Mouse (Mus musculus): ENCODE measurements around the gene Krt87. TPM values are rescaled to one million over a fixed set of nuclear protein-coding genes. Genes with fewer than 3 reads are reported as not detected.
A peak's percentile ranks its signal among the peaks of the same experiment; 100 is the strongest.

Gene Krt87
- total RNA-seq, 1 experiment, result not detected

GRCm38 (mm10) chr15:101418950-101419349 lies 19.7 kb downstream of the Krt87 start:
- H3K9ac ChIP-seq (ENCODE audit: insufficient read depth, low read depth, low read length, poor library complexity, severe bottlenecking), result no peak overlapping the region
- no peak overlapping the region for H3K27ac ChIP-seq (ENCODE audit: insufficient read depth, low read depth, low read length, poor library complexity, severe bottlenecking)
- no peak for TF ChIP-seq CHD2 (IDR thresholded peaks at IDR 0.05; ENCODE audit: low read depth, low read length)
- no peak for TF ChIP-seq MAFK (IDR thresholded peaks at IDR 0.05; ENCODE audit: insufficient read depth, low read depth, low read length)
- TF ChIP-seq ZC3H11A (IDR thresholded peaks at IDR 0.05; ENCODE audit: borderline replicate concordance, low read depth, low read length), result no peak
- no peak for TF ChIP-seq HCFC1 (IDR thresholded peaks at IDR 0.05; ENCODE audit: borderline replicate concordance, insufficient read depth, low read length)
- TF ChIP-seq ZNF384 (IDR thresholded peaks at IDR 0.05; ENCODE audit: low read depth, low read length), result no peak
- DNase-seq (ENCODE audit: low read depth, low spot score), result no peak
- H3K4me1 ChIP-seq (ENCODE audit: control insufficient read depth in 2 of 2, insufficient read depth in 2 of 2, low read length in 2 of 2, poor library complexity in 1 of 2), result peaks cover 3 to 5% of the 10 kb centered on the region in 2 experiments; a peak in 2 of 4 replicates
- no peak overlapping the region for H3K4me3 ChIP-seq (ENCODE audit: insufficient read depth in 1 of 2, low read depth in 1 of 2, low read length in 2 of 2, poor library complexity in 1 of 2, severe bottlenecking in 1 of 2)
- in situ Hi-C loops (cut with MboI; ENCODE audit: low sequenced_read_pairs in 2 of 2, unreplicated experiment in 2 of 2), result no loop called here
- H3K36me3 ChIP-seq (ENCODE audit: control insufficient read depth, insufficient read depth, low read length, poor library complexity, severe bottlenecking), result no peaks in the 10 kb centered on the region
- H3K9me3 ChIP-seq (ENCODE audit: control insufficient read depth, insufficient read depth, low read depth, low read length), result no peaks in the 10 kb centered on the region

GRCm38 (mm10) chr15:101414807-101415565 lies 23.6 kb downstream of the Krt87 start:
- Histone ChIP-seq H3K36me3 (ENCODE audit: control insufficient read depth, insufficient read depth, low read length, poor library complexity, severe bottlenecking) (no peaks in the 10 kb centered on the region), H3K4me1 (ENCODE audit: control insufficient read depth in 2 of 2, insufficient read depth in 2 of 2, low read length in 2 of 2, poor library complexity in 1 of 2) (peaks cover 8 to 9% of the 10 kb centered on the region in 2 experiments; a peak in 3 of 4 replicates), H3K4me3 (ENCODE audit: insufficient read depth in 1 of 2, low read depth in 1 of 2, low read length in 2 of 2, poor library complexity in 1 of 2, severe bottlenecking in 1 of 2) (no peak overlapping the region), H3K27ac (ENCODE audit: insufficient read depth, low read depth, low read length, poor library complexity, severe bottlenecking) (no peak overlapping the region), H3K9ac (ENCODE audit: insufficient read depth, low read depth, low read length, poor library complexity, severe bottlenecking) (no peak overlapping the region), H3K9me3 (ENCODE audit: control insufficient read depth, insufficient read depth, low read depth, low read length) (no peaks in the 10 kb centered on the region)
- TF ChIP-seq HCFC1 (IDR thresholded peaks at IDR 0.05; ENCODE audit: borderline replicate concordance, insufficient read depth, low read length) (no peak), CHD2 (IDR thresholded peaks at IDR 0.05; ENCODE audit: low read depth, low read length) (no peak), MAFK (IDR thresholded peaks at IDR 0.05; ENCODE audit: insufficient read depth, low read depth, low read length) (no peak), ZC3H11A (IDR thresholded peaks at IDR 0.05; ENCODE audit: borderline replicate concordance, low read depth, low read length) (no peak), ZNF384 (IDR thresholded peaks at IDR 0.05; ENCODE audit: low read depth, low read length) (no peak)
- in situ Hi-C loops (cut with MboI; ENCODE audit: low sequenced_read_pairs in 2 of 2, unreplicated experiment in 2 of 2), result no loop called here
- DNase-seq (ENCODE audit: low read depth, low spot score), result no peak

GRCm38 (mm10) chr15:101413916-101414635 lies 24.5 kb downstream of the Krt87 start:
- Histone ChIP-seq H3K9me3 (ENCODE audit: control insufficient read depth, insufficient read depth, low read depth, low read length) (no peaks in the 10 kb centered on the region), H3K36me3 (ENCODE audit: control insufficient read depth, insufficient read depth, low read length, poor library complexity, severe bottlenecking) (no peaks in the 10 kb centered on the region), H3K27ac (ENCODE audit: insufficient read depth, low read depth, low read length, poor library complexity, severe bottlenecking) (no peak overlapping the region), H3K4me1 (ENCODE audit: control insufficient read depth in 2 of 2, insufficient read depth in 2 of 2, low read length in 2 of 2, poor library complexity in 1 of 2) (peaks cover 8 to 9% of the 10 kb centered on the region in 2 experiments; a peak in 3 of 4 replicates), H3K9ac (ENCODE audit: insufficient read depth, low read depth, low read length, poor library complexity, severe bottlenecking) (no peak overlapping the region), H3K4me3 (ENCODE audit: insufficient read depth in 1 of 2, low read depth in 1 of 2, low read length in 2 of 2, poor library complexity in 1 of 2, severe bottlenecking in 1 of 2) (no peak overlapping the region)
- in situ Hi-C loops (cut with MboI; ENCODE audit: low sequenced_read_pairs in 2 of 2, unreplicated experiment in 2 of 2), result no loop called here
- no peak for TF ChIP-seq CHD2 (IDR thresholded peaks at IDR 0.05; ENCODE audit: low read depth, low read length)
- no peak for DNase-seq (ENCODE audit: low read depth, low spot score)

DNA sequence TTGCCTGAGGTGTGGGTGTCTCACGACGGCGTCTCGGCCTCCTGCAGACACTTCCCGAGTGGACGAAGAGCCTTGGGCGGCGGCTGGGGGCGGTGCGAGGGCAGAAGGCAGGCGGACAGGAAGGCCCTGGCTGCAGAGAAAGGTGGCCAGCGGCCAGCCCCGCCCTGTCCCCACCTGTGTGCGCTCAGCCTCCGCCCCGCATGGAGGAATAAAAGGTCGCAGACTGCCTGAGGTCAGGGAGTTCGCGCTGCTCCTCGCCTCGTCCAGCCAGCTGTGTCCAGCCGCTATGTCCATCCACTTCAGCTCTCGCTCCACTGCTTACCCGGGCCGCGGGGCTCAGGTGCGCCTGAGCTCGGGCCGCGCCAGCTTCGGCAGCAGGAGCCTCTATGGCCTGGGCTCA lies 26.4 kb downstream of the Krt87 start:
- no peak for TF ChIP-seq MAFK (IDR thresholded peaks at IDR 0.05; ENCODE audit: insufficient read depth, low read depth, low read length)
- TF ChIP-seq ZNF384 (IDR thresholded peaks at IDR 0.05; ENCODE audit: low read depth, low read length), result no peak
- TF ChIP-seq ZC3H11A (IDR thresholded peaks at IDR 0.05; ENCODE audit: borderline replicate concordance, low read depth, low read length), result no peak
- no peak for TF ChIP-seq HCFC1 (IDR thresholded peaks at IDR 0.05; ENCODE audit: borderline replicate concordance, insufficient read depth, low read length)
- no peak for TF ChIP-seq CHD2 (IDR thresholded peaks at IDR 0.05; ENCODE audit: low read depth, low read length)
- in situ Hi-C loops (cut with MboI; ENCODE audit: low sequenced_read_pairs in 2 of 2, unreplicated experiment in 2 of 2), result no loop called here
- Histone ChIP-seq H3K36me3 (ENCODE audit: control insufficient read depth, insufficient read depth, low read length, poor library complexity, severe bottlenecking) (no peaks in the 10 kb centered on the region), H3K4me1 (ENCODE audit: control insufficient read depth in 2 of 2, insufficient read depth in 2 of 2, low read length in 2 of 2, poor library complexity in 1 of 2) (peaks cover 8 to 9% of the 10 kb centered on the region in 2 experiments; a peak in 3 of 4 replicates), H3K27ac (ENCODE audit: insufficient read depth, low read depth, low read length, poor library complexity, severe bottlenecking) (no peak overlapping the region), H3K9ac (ENCODE audit: insufficient read depth, low read depth, low read length, poor library complexity, severe bottlenecking) (peak overlapping the region; percentile 54), H3K4me3 (ENCODE audit: insufficient read depth in 1 of 2, low read depth in 1 of 2, low read length in 2 of 2, poor library complexity in 1 of 2, severe bottlenecking in 1 of 2) (peak overlapping the region; percentile 36 to 59; a peak in 3 of 4 replicates), H3K9me3 (ENCODE audit: control insufficient read depth, insufficient read depth, low read depth, low read length) (no peaks in the 10 kb centered on the region)
- DNase-seq (ENCODE audit: low read depth, low spot score), result no peak

Measured in ES-E14 (cell line).